Mouse (Mus musculus): ENCODE measurements at regions not wholly inside any gene's neighbourhood (a gene's known extent, or its start where the extent isn't known, plus 50 kb on each side); places are given as distances from the start of the nearest gene placed in this dataset.

GRCm38 (mm10) chr2:57522465-57522864, 285.0 kb downstream of the Gpd2 start:
- TF ChIP-seq POLR2A (IDR thresholded peaks at IDR 0.05; ENCODE audit: borderline replicate concordance, insufficient read depth, low read length) (no peak), CTCF (IDR thresholded peaks at IDR 0.05; ENCODE audit: borderline replicate concordance, insufficient read depth, low read depth, low read length) (no peak)

Measured in cerebellum, adult 2 months (tissue).